Mouse (Mus musculus): ENCODE data around the gene Kcnj6. TPM values are rescaled to one million over a fixed set of nuclear protein-coding genes. Genes with fewer than 3 reads are reported as not detected.

Kcnj6 gene
- polyA plus RNA-seq, 1 experiment from 2014 or later: not detected

- Histone ChIP-seq H3K27ac (no peak overlapping the region), H3K4me1 (replicated peaks) (peaks cover 12% of the 10 kb centered on the region), H3K36me3 (no peaks in the 10 kb centered on the region), H3K4me2 (peak overlapping the region; percentile 52), H3K4me3 (replicated peaks) (peak overlapping the region; percentile 26), H3K9me3 (no peaks in the 10 kb centered on the region), H3K27me3 (no peaks in the 10 kb centered on the region; the same call in 1 of the 2 replicates), H3K9ac (replicated peaks) (no peak overlapping the region; the same call in 1 of the 2 replicates)
- WGBS: 3% methylated on average over 11 of the region's 11 CpGs
- no peak; the same call in 1 of the 2 replicates for ATAC-seq (ENCODE audit: insufficient number of reproducible peaks, insufficient read depth, low FRiP score, low TSS enrichment, low read depth)
These were observed 253.5 kb downstream of the Kcnj6 start for GRCm38 (mm10) chr16:94743853-94744501.

GRCm38 (mm10) chr16:94737359-94737687 lies 260.2 kb downstream of the Kcnj6 start:
- ATAC-seq (ENCODE audit: insufficient number of reproducible peaks, insufficient read depth, low FRiP score, low TSS enrichment, low read depth): no peak
- 94% methylated on average over 1 of the region's 1 CpGs for WGBS
- Histone ChIP-seq H3K9ac (replicated peaks) (no peak overlapping the region), H3K4me3 (replicated peaks) (no peak overlapping the region), H3K27ac (no peak overlapping the region), H3K9me3 (no peaks in the 10 kb centered on the region), H3K4me2 (no peak overlapping the region), H3K4me1 (replicated peaks) (peaks cover 7% of the 10 kb centered on the region; the same call in 1 of the 2 replicates), H3K27me3 (no peaks in the 10 kb centered on the region; the same call in 1 of the 2 replicates), H3K36me3 (no peaks in the 10 kb centered on the region)

- peaks cover 7% of the 10 kb centered on the region; the same call in 1 of the 2 replicates for H3K4me1 ChIP-seq (replicated peaks)
- no peak overlapping the region for H3K4me3 ChIP-seq (replicated peaks)
- no peaks in the 10 kb centered on the region; the same call in 1 of the 2 replicates for H3K27me3 ChIP-seq
- no peak for ATAC-seq (ENCODE audit: insufficient number of reproducible peaks, insufficient read depth, low FRiP score, low TSS enrichment, low read depth)
- no peaks in the 10 kb centered on the region for H3K36me3 ChIP-seq
- no peak overlapping the region for H3K4me2 ChIP-seq
- no peak overlapping the region for H3K9ac ChIP-seq (replicated peaks)
- 78% methylated on average over 8 of the region's 8 CpGs for WGBS
- H3K9me3 ChIP-seq: no peaks in the 10 kb centered on the region
- H3K27ac ChIP-seq: no peak overlapping the region
These were observed 260.8 kb downstream of the Kcnj6 start for GRCm38 (mm10) chr16:94736462-94737358.

- Histone ChIP-seq H3K4me2 (no peak overlapping the region), H3K9ac (replicated peaks) (no peak overlapping the region), H3K36me3 (no peaks in the 10 kb centered on the region), H3K4me3 (replicated peaks) (no peak overlapping the region), H3K27me3 (no peaks in the 10 kb centered on the region; the same call in 1 of the 2 replicates), H3K4me1 (replicated peaks) (peaks cover 7% of the 10 kb centered on the region; the same call in 1 of the 2 replicates), H3K9me3 (no peaks in the 10 kb centered on the region), H3K27ac (no peak overlapping the region)
- 72% methylated on average over 3 of the region's 3 CpGs for WGBS
- no peak for ATAC-seq (ENCODE audit: insufficient number of reproducible peaks, insufficient read depth, low FRiP score, low TSS enrichment, low read depth)
These were observed 262.0 kb downstream of the Kcnj6 start for GRCm38 (mm10) chr16:94735472-94735871.

GRCm38 (mm10) chr16:94731027-94731426 lies 266.5 kb downstream of the Kcnj6 start:
- H3K4me2 ChIP-seq: no peak overlapping the region
- 64% methylated on average over 12 of the region's 12 CpGs for WGBS
- peaks cover 8% of the 10 kb centered on the region for H3K9me3 ChIP-seq
- H3K9ac ChIP-seq (replicated peaks): no peak overlapping the region
- H3K4me1 ChIP-seq (replicated peaks): peaks cover 7% of the 10 kb centered on the region; the same call in 1 of the 2 replicates
- H3K4me3 ChIP-seq (replicated peaks): no peak overlapping the region
- H3K36me3 ChIP-seq: no peaks in the 10 kb centered on the region
- no peak overlapping the region for H3K27ac ChIP-seq
- no peak for ATAC-seq (ENCODE audit: insufficient number of reproducible peaks, insufficient read depth, low FRiP score, low TSS enrichment, low read depth)
- no peaks in the 10 kb centered on the region for H3K27me3 ChIP-seq

- Histone ChIP-seq H3K27ac (no peak overlapping the region), H3K36me3 (no peaks in the 10 kb centered on the region), H3K9me3 (peaks cover 8% of the 10 kb centered on the region), H3K4me1 (replicated peaks) (peaks cover 12% of the 10 kb centered on the region), H3K4me3 (replicated peaks) (no peak overlapping the region), H3K27me3 (no peaks in the 10 kb centered on the region), H3K4me2 (no peak overlapping the region), H3K9ac (replicated peaks) (no peak overlapping the region)
- ATAC-seq (ENCODE audit: insufficient number of reproducible peaks, insufficient read depth, low FRiP score, low TSS enrichment, low read depth): no peak
- 92% methylated on average over 6 of the region's 6 CpGs for WGBS
These were observed 268.3 kb downstream of the Kcnj6 start for GRCm38 (mm10) chr16:94729236-94729635.

GRCm38 (mm10) chr16:94724747-94725211 lies 272.7 kb downstream of the Kcnj6 start:
- Histone ChIP-seq H3K27me3 (peaks cover 3% of the 10 kb centered on the region; the same call in 1 of the 2 replicates), H3K4me3 (replicated peaks) (peak overlapping the region; percentile 50), H3K4me2 (peak overlapping the region; percentile 85), H3K9me3 (peaks cover 8% of the 10 kb centered on the region), H3K4me1 (replicated peaks) (peaks cover 7% of the 10 kb centered on the region), H3K9ac (replicated peaks) (peak overlapping the region; percentile 51), H3K27ac (no peak overlapping the region), H3K36me3 (no peaks in the 10 kb centered on the region)
- 5% methylated on average over 18 of the region's 18 CpGs for WGBS
- ATAC-seq (ENCODE audit: insufficient number of reproducible peaks, insufficient read depth, low FRiP score, low TSS enrichment, low read depth): no peak

GRCm38 (mm10) chr16:94724061-94724596 lies 273.4 kb downstream of the Kcnj6 start:
- Histone ChIP-seq H3K4me2 (peak overlapping the region; percentile 85), H3K9ac (replicated peaks) (peak overlapping the region; percentile 51), H3K9me3 (peaks cover 5% of the 10 kb centered on the region), H3K27me3 (peaks cover 3% of the 10 kb centered on the region; the same call in 1 of the 2 replicates), H3K4me3 (replicated peaks) (peak overlapping the region; percentile 50), H3K27ac (no peak overlapping the region), H3K4me1 (replicated peaks) (peaks cover 7% of the 10 kb centered on the region), H3K36me3 (no peaks in the 10 kb centered on the region)
- under 1% methylated on average over 23 of the region's 23 CpGs for WGBS
- ATAC-seq (ENCODE audit: insufficient number of reproducible peaks, insufficient read depth, low FRiP score, low TSS enrichment, low read depth): peak; percentile 89

- no peak overlapping the region for H3K27ac ChIP-seq
- H3K4me3 ChIP-seq (replicated peaks): no peak overlapping the region
- no peak overlapping the region for H3K4me2 ChIP-seq
- H3K4me1 ChIP-seq (replicated peaks): peaks cover 7% of the 10 kb centered on the region
- peaks cover 3% of the 10 kb centered on the region; the same call in 1 of the 2 replicates for H3K27me3 ChIP-seq
- H3K9ac ChIP-seq (replicated peaks): no peak overlapping the region
- 0 out of 2 replicates have a peak, but pooled peaks cover under 1% of the 10 kb centered on the region for H3K9me3 ChIP-seq
- 79% methylated on average over 12 of the region's 12 CpGs for WGBS
- no peak for ATAC-seq (ENCODE audit: insufficient number of reproducible peaks, insufficient read depth, low FRiP score, low TSS enrichment, low read depth)
- H3K36me3 ChIP-seq: no peaks in the 10 kb centered on the region
These were observed 274.6 kb downstream of the Kcnj6 start for GRCm38 (mm10) chr16:94722936-94723335.

- no peak overlapping the region for H3K4me3 ChIP-seq (replicated peaks)
- H3K27me3 ChIP-seq: peaks cover 3% of the 10 kb centered on the region; the same call in 1 of the 2 replicates
- H3K36me3 ChIP-seq: no peaks in the 10 kb centered on the region
- peaks cover 7% of the 10 kb centered on the region for H3K4me1 ChIP-seq (replicated peaks)
- H3K9me3 ChIP-seq: peaks cover 6% of the 10 kb centered on the region; the same call in 1 of the 2 replicates
- H3K9ac ChIP-seq (replicated peaks): no peak overlapping the region
- H3K27ac ChIP-seq: no peak overlapping the region
- no peak overlapping the region for H3K4me2 ChIP-seq
- 74% methylated on average over 10 of the region's 10 CpGs for WGBS
- ATAC-seq (ENCODE audit: insufficient number of reproducible peaks, insufficient read depth, low FRiP score, low TSS enrichment, low read depth): no peak
These were observed 275.9 kb downstream of the Kcnj6 start for GRCm38 (mm10) chr16:94721549-94722006.
